Mouse (Mus musculus) heart, adult 2 months (tissue): ENCODE results near the gene Gm49336. TPM values are rescaled to one million over a fixed set of nuclear protein-coding genes. Genes with fewer than 3 reads are reported as not detected.

Source experiments
- DNase-seq, 2 experiments: peaks; one replicate each; pipeline ENCODE4 v3.0.0; 2021
- H3K27ac ChIP-seq: fragments of 200-600 bp; 2 replicates; pipeline ENCODE4 v1.8.1; 2022
- H3K27me3 ChIP-seq: fragments of 200-500 bp; 2 replicates; pipeline ENCODE4 v1.6.1; 2012; ENCODE audit warnings: mild to moderate bottlenecking, low read length, inconsistent platforms, mixed read lengths; ENCODE audit not compliant: control insufficient read depth, insufficient read depth
- H3K36me3 ChIP-seq: fragments of 200-500 bp; 2 replicates; pipeline ENCODE4 v1.6.1; 2012; ENCODE audit warnings: low read length, inconsistent platforms; ENCODE audit not compliant: control insufficient read depth, insufficient read depth
- H3K4me1 ChIP-seq: fragments of 200-500 bp; 2 replicates; pipeline ENCODE4 v1.6.1; 2011; ENCODE audit warnings: low read length; ENCODE audit not compliant: control insufficient read depth, insufficient read depth
- H3K4me3 ChIP-seq: fragments of 200-600 bp; 2 replicates; pipeline ENCODE4 v1.8.1; 2022
- H3K79me2 ChIP-seq: fragments of 200-500 bp; replicated peaks from 2 replicates; pipeline ENCODE4 v1.6.1; 2012; ENCODE audit warnings: mild to moderate bottlenecking, inconsistent platforms, low read length, moderate library complexity, mixed read lengths; ENCODE audit not compliant: control insufficient read depth, insufficient read depth
- H3K9ac ChIP-seq: fragments of 200-500 bp; 2 replicates; pipeline ENCODE4 v1.6.1; 2012; ENCODE audit warnings: low read depth, mild to moderate bottlenecking, control low read depth, inconsistent platforms, low read length, mixed read lengths
- CTCF ChIP-seq: fragments of 200-600 bp; IDR thresholded peaks from 2 replicates; pipeline ENCODE4 v1.8.1; 2022; ENCODE audit warnings: antibody characterized with exemption, mild to moderate bottlenecking, moderate library complexity
- EP300 ChIP-seq: fragments of 200-500 bp; IDR thresholded peaks from 2 replicates; pipeline ENCODE4 v1.6.1; 2011; ENCODE audit warnings: low read depth, low read length, control low read depth; ENCODE audit not compliant: insufficient read depth
- POLR2A ChIP-seq: fragments of 200-500 bp; IDR thresholded peaks from 2 replicates; pipeline ENCODE4 v1.6.1; 2011; ENCODE audit warnings: mild to moderate bottlenecking, low read depth, low read length, control low read depth; ENCODE audit not compliant: insufficient read depth
- WGBS: fragments of 180-500 bp; shearing (Covaris S2); methylation state at CpG from one replicate; pipeline ENCODE4 v1.1.7; 2018; 5-methylcytosine and 5-hydroxymethylcytosine counted together
- intact Hi-C: fragments of 180-260 bp; cut with DNase I; formaldehyde crosslinking; loops from one replicate; pipeline ENCODE4 v1.15.1; 2025
- polyA plus RNA-seq: library from polyadenylated mRNA; depleted of rRNA; stranded (reverse); fragments of >200 nt; gene quantifications from 2 replicates; pipeline ENCODE4 v1.2.3, GENCODE M21; 2012
- total RNA-seq, 2 experiments: library from RNA; stranded (reverse); gene quantifications; 2 replicates each; pipeline ENCODE4 v1.2.3; 2021

Gm49336 gene
- total and polyA plus RNA-seq, 3 experiments = 8.8 to 27.3 (median 27.2) TPM

GRCm38 (mm10) chr14:60195999-60196398 is 55.3 kb downstream of the Gm49336 start:
- Histone ChIP-seq H3K4me3 (no peak overlapping the region), H3K9ac (no peak overlapping the region), H3K4me1 (no peaks in the 10 kb centered on the region), H3K79me2 (no peaks in the 10 kb centered on the region), H3K27ac (no peak overlapping the region), H3K27me3 (no peaks in the 10 kb centered on the region), H3K36me3 (no peaks in the 10 kb centered on the region)
- no peak for DNase-seq
- TF ChIP-seq POLR2A (no peak), EP300 (no peak), CTCF (no peak)
- WGBS = 78% methylated on average over 5 of the region's 5 CpGs
- intact Hi-C loops = no loop called here

GRCm38 (mm10) chr14:60194606-60195005 is 56.7 kb downstream of the Gm49336 start:
- H3K27ac ChIP-seq = no peak overlapping the region
- no peak for DNase-seq
- TF ChIP-seq POLR2A (no peak), EP300 (no peak), CTCF (no peak)
- intact Hi-C loops = no loop called here
- no peak overlapping the region for H3K9ac ChIP-seq
- no peak overlapping the region for H3K4me3 ChIP-seq
- H3K79me2 ChIP-seq = no peaks in the 10 kb centered on the region
- WGBS = 89% methylated on average over 1 of the region's 1 CpGs
- no peaks in the 10 kb centered on the region for H3K36me3 ChIP-seq
- H3K27me3 ChIP-seq = no peaks in the 10 kb centered on the region
- H3K4me1 ChIP-seq = no peaks in the 10 kb centered on the region

- no peaks in the 10 kb centered on the region for H3K79me2 ChIP-seq
- no peaks in the 10 kb centered on the region for H3K36me3 ChIP-seq
- no peaks in the 10 kb centered on the region for H3K27me3 ChIP-seq
- WGBS = 52% methylated on average over 5 of the region's 5 CpGs
- H3K27ac ChIP-seq = peak overlapping the region; percentile 8
- intact Hi-C loops = no loop called here
- no peak overlapping the region for H3K4me3 ChIP-seq
- TF ChIP-seq POLR2A = no peak
- no peak for TF ChIP-seq EP300
- DNase-seq = peak in 1 of 2 experiments; percentile 13
- H3K9ac ChIP-seq = no peak overlapping the region
- peaks cover 1% of the 10 kb centered on the region; the same call in 1 of the 2 replicates for H3K4me1 ChIP-seq
These were observed 61.5 kb downstream of the Gm49336 start for GRCm38 (mm10) chr14:60189771-60190170.

GRCm38 (mm10) chr14:60188201-60188825 is 63.0 kb downstream of the Gm49336 start:
- Histone ChIP-seq H3K9ac (no peak overlapping the region), H3K79me2 (no peaks in the 10 kb centered on the region), H3K36me3 (no peaks in the 10 kb centered on the region), H3K4me3 (no peak overlapping the region), H3K27ac (no peak overlapping the region), H3K27me3 (no peaks in the 10 kb centered on the region), H3K4me1 (peaks cover 1% of the 10 kb centered on the region; the same call in 1 of the 2 replicates)
- TF ChIP-seq POLR2A = no peak
- TF ChIP-seq CTCF = no peak
- TF ChIP-seq EP300 = no peak
- DNase-seq = no peak
- 78% methylated on average over 5 of the region's 5 CpGs for WGBS
- intact Hi-C loops = no loop called here

GRCm38 (mm10) chr14:60181306-60181705 is 70.0 kb downstream of the Gm49336 start:
- Histone ChIP-seq H3K79me2 (no peaks in the 10 kb centered on the region), H3K4me3 (no peak overlapping the region), H3K4me1 (no peaks in the 10 kb centered on the region), H3K9ac (no peak overlapping the region), H3K27ac (no peak overlapping the region), H3K36me3 (no peaks in the 10 kb centered on the region), H3K27me3 (no peaks in the 10 kb centered on the region; the same call in 1 of the 2 replicates)
- intact Hi-C loops = no loop called here
- WGBS = 91% methylated on average over 2 of the region's 2 CpGs
- TF ChIP-seq EP300 = no peak
- 0 out of 2 replicates have a peak, but pooled peaks have one; percentile 8 for TF ChIP-seq CTCF
- no peak for TF ChIP-seq POLR2A
- DNase-seq = no peak

GRCm38 (mm10) chr14:60178571-60178955 is 72.7 kb downstream of the Gm49336 start:
- WGBS = 48% methylated on average over 2 of the region's 2 CpGs
- TF ChIP-seq POLR2A = no peak
- TF ChIP-seq CTCF = no peak
- TF ChIP-seq EP300 = no peak
- no peak overlapping the region for H3K27ac ChIP-seq
- no peaks in the 10 kb centered on the region for H3K36me3 ChIP-seq
- no peaks in the 10 kb centered on the region for H3K4me1 ChIP-seq
- H3K79me2 ChIP-seq = no peaks in the 10 kb centered on the region
- H3K9ac ChIP-seq = no peak overlapping the region
- intact Hi-C loops = no loop called here
- H3K27me3 ChIP-seq = no peaks in the 10 kb centered on the region; the same call in 1 of the 2 replicates
- no peak overlapping the region for H3K4me3 ChIP-seq
- no peak for DNase-seq
